Mouse (Mus musculus) forelimb bud, embryonic 11.5 days (tissue): ENCODE data around the gene Ddx49.

Experiments
- DNase-seq: peaks from one replicate; pipeline ENCODE4 v3.0.0-alpha.2; 2012; ENCODE audit warnings: low read depth, low spot score

The Ddx49 gene

GRCm38 (mm10) chr8:70302358-70302890, at the start of gene Ddx49, which contains the start of gene Cope:
Gene Ddx49, minus strand, starts transcription at chr8:70302489.
Gene Cope, plus strand, starts transcription at chr8:70302518.
- DNase-seq, result peak; percentile 96

- DNase-seq, result no peak
These were observed 49.7 kb upstream of the Ddx49 start for GRCm38 (mm10) chr8:70352000-70352384.

- DNase-seq, result no peak
These were observed 49.0 kb upstream of the Ddx49 start for GRCm38 (mm10) chr8:70351035-70351999.

DNA sequence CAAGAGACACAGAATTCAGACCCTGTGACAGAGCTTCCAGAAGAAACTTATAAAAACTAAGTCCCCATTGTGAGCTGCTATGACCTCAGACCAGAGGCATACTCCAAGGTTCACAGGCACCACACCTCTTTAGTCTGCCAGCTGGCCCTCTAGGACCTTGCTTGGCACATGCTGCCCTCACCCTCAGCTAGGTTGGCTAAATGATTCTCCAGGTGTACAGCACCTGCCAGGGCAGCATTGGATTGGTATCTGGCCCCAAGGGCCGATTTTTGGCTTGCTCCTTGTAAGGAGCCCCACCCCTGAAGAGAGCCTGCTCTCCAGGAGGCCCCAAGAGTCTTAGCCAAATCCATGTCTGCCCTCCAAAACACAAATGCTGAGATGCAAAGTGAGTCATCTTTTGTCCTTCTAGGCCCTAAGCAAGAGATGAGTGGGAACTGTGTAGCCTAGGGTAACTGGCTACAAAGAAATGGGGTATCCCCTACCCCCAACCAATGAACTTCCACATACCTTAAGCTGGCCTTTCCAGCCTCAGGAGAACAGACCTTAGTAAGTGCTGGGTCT, 45.7 kb upstream of the Ddx49 start:
- no peak for DNase-seq

- DNase-seq, result no peak
These were observed 45.2 kb upstream of the Ddx49 start for GRCm38 (mm10) chr8:70347443-70347842.

- DNase-seq, result no peak
These were observed 42.0 kb upstream of the Ddx49 start for GRCm38 (mm10) chr8:70344279-70344678.

DNA sequence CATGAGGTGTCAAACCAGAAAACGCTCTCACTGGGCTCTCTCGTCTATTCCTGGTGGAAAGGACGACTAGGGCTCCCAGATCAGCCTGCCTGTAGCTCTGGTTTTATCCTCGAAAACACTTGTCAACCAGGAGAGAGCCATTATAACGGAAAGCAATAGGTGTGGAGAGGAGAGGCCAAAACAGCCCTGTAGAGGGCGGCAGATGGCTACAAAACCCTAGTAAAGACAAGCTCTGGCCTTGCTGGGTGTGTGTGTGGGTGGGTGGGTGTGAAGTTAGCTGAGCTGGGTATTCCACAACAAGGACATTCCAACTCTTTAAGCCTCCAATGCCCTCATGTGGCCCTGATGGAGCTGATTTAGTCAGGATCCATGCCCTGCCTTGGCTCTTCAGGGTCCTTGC, 41.4 kb upstream of the Ddx49 start:
- no peak for DNase-seq

- peak; percentile 74 for DNase-seq
These were observed 40.8 kb upstream of the Ddx49 start for GRCm38 (mm10) chr8:70343076-70343475.

DNA sequence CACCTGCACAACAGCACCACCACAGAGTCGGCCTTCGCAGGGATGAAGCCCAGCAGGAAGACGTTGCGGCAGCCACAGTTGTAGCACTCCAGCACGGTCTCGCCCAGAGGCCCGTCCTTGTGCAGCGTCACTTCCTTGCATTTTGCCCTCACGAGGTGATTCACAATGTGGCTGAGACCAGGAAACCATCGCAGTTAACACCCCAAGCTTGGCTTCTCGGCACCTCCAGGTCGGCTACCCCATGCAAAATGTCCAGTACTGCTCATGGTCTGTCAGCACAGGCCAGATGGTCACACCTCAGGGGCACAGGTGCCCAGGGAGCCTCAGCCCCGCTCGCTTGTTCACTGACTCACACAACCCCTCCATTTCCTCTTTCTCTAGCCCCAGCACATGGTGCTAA, 39.7 kb upstream of the Ddx49 start:
- DNase-seq, result no peak

- no peak for DNase-seq
These were observed 38.4 kb upstream of the Ddx49 start for GRCm38 (mm10) chr8:70340659-70341058.

DNA sequence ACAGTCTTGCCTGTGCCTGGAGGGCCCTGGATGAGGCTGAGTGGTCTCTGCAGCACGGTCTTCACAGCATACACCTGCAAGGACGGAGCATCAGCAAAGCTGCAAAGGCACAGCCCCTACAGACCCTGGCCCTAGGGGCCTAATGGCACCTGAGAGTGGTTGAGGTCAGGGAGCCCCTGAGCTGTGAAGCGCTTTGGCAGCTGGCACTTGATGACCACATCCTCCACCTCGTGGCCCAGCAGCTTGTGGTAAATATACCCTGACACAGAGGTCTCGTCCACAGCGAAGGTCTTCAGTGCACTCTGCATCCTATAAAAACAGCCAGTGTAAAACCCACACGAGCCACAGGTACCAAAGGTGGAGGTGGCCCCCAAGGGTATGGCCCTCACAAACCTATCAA, 36.6 kb upstream of the Ddx49 start:
- DNase-seq, result no peak

DNA sequence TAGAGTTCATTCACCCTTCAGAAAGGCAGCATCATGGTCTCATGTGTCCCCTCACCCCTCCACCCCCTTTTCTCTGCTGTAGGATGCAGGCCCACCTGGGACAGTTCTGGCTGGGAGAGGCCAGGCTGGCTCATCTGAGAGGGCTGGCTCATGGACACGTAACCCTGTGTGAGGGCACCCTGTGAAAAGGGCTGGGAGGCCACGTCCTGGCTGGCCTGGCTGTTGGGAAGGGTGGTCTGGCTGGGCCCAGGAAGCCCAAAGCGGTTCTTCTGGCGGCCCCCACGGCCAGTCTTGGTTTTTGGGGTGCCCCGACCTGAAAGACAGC, 30.6 kb upstream of the Ddx49 start:
- DNase-seq, result no peak

- DNase-seq, result peak; percentile 79
These were observed 30.0 kb upstream of the Ddx49 start for GRCm38 (mm10) chr8:70332070-70332877.

- DNase-seq, result no peak
These were observed 29.2 kb upstream of the Ddx49 start for GRCm38 (mm10) chr8:70331526-70331925.

GRCm38 (mm10) chr8:70330741-70331364, 28.6 kb upstream of the Ddx49 start:
- DNase-seq, result peak; percentile 71

DNA sequence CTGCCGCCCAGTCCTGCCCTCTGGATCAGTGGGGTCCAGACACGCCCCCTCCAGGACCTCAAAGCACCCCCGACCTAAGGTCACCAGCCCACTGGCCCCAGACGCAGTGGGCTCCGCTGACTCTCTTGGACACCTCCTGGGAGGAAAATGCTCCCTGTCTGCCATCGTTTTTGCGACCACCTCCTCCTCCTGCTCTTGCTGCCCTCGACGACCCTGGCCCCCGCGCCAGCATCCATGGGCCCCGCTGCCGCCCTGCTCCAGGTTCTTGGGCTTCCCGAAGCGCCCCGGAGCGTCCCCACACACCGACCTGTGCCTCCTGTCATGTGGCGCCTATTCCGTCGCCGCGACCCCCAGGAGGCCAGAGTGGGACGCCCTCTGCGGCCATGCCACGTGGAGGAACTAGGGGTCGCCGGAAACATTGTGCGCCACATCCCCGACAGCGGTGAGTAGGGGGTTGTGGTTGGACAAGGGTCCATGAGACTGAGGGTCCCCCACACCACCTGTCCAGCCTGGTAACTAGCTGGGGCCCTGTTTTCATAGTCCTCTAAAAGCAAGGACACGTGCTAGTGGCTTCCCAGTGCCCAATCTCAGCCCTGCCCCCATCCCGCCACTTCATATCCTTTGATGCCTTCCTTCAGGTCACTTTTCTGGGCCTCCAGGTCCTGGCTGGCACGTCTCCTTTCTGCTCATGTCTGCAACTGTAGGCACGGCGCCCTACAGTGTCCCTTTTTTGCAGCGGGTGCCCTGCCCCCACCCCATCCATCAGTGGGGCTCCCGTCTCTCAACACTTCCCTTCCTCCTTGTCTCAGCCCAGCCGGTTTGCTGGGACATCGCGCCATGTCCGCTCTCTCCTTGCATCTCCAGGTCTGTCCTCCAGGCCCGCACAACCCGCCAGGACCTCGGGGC, 27.8 kb upstream of the Ddx49 start:
- DNase-seq, result no peak

GRCm38 (mm10) chr8:70329124-70329834, 27.0 kb upstream of the Ddx49 start, which contains the start of gene Gdf1:
Gene Gdf1, plus strand, starts transcription at chr8:70329817.
- DNase-seq, result no peak

DNA sequence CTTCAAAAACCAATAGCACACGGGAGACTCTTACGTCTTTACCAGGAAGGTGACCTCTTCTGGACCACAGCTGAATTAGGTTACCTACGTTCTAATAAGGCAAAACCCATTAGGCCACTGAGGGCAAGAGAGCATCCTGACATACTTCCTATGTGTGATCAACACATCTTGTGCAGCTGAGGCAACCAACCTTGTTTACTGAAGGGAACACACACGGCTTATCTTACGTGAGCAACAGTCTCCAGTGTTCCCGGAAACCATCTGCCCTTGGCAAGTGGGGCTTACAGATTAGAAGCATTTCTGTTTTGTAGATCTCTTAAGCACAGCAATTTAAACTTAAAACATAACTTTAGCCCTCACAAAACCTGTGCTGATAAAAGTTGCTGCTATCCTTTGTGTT, 25.2 kb upstream of the Ddx49 start:
- no peak for DNase-seq

DNA sequence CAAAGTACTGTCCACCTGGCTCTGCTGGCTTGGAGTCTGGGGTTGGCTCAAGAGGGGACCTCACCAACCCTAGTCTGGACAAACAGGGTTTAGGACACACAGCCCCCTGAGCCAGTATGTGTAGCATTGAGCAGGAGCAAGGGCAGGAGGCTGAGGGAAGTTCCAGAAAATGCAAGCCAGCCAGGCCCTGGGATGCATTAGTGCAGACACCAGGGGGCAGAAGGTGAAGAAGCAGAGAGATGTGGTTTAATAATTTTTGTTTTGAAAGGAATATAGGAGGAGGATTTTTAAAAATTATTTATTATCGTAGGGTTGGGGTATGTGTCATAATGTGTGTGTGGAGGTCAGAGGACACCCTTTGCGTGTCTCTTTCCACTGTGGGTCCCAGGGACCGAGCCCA, 21.4 kb upstream of the Ddx49 start:
- DNase-seq, result no peak

- no peak for DNase-seq
These were observed 15.6 kb upstream of the Ddx49 start for GRCm38 (mm10) chr8:70317872-70318271.
